Mouse (Mus musculus) lung, postnatal 10 days (tissue): ENCODE measurements around the gene Ltb4r2.

Source experiments
- DNase-seq: peaks from one replicate; pipeline ENCODE4 v3.0.0; 2021

The Ltb4r2 gene

DNA sequence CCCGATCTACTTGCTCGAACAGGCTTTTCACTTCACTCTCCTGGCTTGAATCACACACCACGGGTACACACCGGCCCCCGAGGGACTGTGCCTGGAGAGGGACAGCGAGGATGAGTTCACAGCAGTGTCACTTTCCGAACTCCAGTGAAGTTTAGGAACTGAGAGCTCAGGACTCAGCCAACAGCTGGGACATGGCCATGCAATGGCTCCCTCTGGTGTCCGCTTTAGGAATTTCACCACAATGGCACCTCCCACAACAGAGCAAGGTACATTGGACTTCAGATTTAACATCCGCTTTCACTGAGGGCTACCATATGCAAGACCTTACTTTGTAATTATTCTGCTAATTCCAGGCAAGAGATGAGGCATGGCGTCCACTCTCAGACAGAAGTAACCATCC is 17.5 kb upstream of the Ltb4r2 start:
- DNase-seq: peak; percentile 92

DNA sequence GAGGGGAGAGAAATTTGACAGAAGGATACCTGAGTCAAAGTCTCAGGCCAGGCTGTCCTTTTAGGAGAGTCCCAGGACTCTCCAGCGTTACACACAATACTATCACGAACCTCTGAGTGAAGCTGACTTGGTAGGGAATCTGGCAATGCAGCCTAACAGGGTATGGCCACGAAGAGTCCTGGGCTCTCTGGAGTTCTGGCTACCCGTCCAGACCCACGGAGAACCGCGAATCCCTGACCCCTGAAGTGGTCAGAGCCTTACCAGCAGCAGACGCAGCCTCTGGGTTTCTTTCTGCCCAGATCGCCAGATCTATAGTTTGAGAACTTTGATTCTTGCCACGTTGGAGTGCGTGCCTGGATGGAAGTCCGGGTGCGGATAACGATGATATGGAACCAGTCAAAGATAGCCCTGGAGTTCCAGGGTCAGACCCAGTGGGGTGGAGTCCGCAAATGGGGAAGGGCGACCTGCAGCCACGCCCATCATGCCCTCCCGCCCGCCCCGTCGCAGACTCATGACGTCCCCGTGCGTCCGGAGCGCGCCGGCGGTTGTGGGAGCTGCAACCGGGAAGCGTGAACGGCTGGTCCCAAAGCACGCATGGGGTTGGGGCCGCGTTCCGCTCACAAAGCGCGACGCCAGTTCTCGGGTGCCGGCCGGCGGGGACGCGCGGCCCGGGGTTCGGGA is 15.9 kb upstream of the Ltb4r2 start, which contains the start of the genes Dhrs1 and Nop9:
Gene Dhrs1, minus strand, starts transcription at position 511 of the 681 bp plus-strand sequence.
Gene Nop9, plus strand, starts transcription at position 514 of the 681 bp plus-strand sequence.
- peak; percentile 91 for DNase-seq

DNA sequence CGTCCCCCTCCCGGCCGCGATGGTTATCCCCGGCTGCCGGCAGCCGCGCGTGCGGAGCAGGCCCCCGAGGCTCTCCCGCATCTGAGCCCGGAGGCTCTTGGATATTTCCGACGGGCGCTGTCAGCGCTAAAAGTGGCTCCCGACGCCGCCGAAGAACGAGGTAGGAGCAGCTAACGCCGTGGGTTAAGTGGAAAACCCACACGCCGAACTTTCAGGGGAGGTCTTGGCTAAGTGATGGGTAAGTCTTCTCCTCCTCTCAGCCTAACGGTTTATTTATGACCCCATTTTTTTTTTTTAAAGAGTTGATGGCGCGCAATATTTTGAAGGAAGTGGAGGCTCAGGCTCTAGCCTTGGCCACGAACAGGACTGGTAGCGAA is 15.4 kb upstream of the Ltb4r2 start:
- no peak for DNase-seq

DNA sequence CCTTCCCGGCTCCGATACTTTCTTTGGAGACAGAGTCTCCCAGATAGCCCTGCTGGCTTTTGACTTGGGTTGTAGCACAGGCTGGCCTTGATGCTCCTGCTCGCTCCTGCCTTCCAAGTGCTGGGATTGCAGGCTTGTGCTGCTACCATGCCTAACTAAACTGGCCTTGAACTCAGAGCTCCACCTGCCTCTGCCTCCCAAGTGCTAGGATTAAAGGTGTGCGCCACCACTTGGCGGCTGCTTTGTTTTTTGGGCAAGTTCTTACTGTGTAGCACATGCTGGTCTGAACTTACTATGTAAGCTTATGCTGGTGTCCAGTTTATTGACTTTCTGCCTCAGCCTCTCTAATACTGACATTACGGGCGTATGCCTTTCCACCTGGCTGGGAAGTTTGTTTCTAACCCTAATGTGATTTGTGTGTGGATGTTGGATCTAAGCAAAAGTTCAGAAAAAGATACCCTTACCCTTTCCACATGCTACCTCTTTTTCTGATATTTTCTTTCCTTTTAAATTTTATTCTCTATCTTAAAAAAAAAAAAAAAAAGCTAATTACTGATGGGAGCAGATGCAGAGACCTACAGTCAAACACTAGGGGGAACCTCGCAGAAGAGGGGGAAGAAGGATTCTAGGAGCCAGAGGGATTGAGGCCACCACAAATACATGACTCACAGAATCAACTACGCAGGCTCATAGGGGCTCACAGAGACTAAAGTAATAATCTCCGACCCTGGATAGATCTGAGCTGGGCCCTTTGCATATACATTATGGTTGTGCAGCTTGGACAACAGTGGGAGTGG is 14.0 kb upstream of the Ltb4r2 start:
- no peak for DNase-seq

DNA sequence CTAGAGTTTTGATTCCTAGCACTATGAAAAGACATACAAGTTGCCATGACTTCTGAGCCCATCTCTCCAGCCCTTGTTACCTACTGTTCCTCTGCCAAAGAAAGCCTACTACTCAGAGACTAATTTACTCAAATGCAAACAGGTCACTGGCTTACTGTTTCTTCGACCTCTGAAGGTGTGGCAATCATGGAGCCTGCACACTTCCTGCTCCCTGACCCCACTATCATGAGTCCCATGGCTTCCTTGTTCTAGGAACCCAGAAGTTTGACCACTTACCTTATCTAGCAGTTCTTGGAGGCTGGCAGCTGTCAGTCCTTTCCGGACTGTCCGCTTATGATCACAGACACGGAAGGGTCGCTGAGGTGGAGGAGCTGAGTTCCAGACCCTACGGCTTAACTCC is 3.7 kb upstream of the Ltb4r2 start:
- DNase-seq: no peak

DNA sequence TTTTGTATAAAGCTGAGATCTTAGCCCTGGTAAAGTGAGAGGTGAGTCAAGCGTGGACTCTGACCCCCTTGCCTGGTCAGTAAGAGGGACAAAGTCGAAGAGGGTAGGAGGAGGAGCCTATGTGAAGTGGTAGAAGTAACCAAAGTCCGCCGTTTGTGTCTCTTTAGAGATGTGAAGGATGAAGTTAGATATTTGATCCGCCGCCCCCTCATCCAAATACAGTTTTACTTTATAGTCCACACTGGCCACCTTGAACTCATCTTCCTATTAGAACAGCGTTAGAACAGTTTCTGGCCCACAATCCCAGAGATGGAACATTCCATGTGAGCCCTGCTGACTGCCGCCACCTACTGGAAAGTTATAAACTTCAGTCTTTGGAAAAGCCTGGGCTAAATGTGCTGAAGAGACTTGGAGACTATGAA is 2.9 kb upstream of the Ltb4r2 start, which contains the start of gene Cideb:
Gene Cideb, minus strand, starts transcription at position 96 of the 422 bp plus-strand sequence.
- peak; percentile 81 for DNase-seq

DNA sequence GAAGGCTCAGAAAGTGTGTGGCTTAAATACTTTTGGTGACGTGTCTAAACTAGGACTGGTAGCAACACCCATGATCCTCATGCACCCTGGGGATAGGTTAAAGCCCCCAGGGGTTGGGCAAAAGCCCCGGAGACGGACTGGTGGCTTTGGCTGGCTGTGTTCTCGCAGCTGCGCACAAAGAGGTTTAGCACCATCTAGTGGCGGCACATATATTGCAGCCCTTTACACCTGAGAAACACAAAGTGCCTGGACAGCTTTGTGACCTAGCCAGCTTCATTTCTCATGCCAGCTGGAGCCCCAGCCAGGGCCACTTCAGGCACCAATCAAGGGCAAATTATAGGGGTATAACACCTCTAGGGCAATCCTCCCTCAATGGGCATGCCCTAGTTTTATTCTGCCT is 1.1 kb upstream of the Ltb4r2 start:
- peak; percentile 91 for DNase-seq

DNA sequence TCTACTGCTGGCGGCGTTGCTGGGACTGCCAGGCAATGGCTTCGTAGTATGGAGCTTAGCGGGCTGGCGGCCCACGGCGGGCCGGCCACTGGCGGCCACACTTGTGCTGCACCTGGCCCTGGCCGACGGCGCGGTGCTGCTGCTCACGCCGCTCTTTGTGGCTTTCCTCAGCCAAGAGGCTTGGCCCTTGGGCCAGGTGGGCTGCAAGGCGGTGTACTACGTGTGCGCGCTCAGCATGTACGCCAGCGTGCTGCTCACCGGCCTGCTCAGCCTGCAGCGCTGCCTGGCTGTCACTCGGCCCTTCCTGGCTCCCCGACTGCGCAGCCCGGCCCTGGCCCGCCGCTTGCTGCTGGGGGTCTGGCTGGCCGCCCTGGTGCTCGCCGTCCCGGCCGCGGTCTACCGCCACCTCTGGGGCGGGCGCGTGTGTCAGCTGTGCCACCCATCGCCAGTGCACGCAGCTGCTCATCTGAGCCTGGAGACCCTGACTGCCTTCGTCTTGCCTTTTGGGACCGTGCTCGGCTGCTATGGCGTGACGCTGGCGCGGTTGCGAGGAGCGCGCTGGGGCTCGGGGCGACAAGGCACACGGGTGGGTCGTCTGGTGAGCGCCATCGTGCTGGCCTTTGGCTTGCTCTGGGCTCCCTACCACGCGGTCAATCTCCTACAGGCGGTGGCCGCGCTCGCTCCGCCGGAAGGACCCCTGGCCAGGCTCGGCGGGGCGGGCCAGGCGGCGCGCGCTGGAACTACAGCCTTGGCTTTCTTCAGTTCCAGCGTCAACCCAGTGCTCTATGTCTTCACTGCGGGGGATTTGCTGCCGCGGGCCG is 983 bp downstream of the Ltb4r2 start:
- peak; percentile 76 for DNase-seq

DNA sequence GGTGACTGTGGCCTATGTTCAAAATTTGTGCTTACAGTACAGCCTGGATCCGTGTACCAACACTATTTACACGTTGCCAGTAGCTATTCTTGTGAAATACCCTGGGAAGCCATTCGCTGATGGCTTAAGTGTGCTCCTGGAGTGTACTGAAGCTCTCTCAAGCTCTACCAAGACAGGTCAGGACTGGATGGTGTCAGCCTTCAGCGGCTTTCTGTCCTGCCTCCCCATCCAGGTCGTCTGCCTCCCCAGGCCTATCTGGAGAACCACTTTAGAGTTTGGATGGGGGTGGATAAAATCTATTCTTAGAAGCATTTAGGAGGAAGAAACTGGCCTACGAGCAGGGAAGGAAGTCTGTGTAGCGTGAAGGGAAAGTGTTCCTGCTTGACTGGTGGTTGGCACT is 1.9 kb downstream of the Ltb4r2 start:
- peak; percentile 57 for DNase-seq

DNA sequence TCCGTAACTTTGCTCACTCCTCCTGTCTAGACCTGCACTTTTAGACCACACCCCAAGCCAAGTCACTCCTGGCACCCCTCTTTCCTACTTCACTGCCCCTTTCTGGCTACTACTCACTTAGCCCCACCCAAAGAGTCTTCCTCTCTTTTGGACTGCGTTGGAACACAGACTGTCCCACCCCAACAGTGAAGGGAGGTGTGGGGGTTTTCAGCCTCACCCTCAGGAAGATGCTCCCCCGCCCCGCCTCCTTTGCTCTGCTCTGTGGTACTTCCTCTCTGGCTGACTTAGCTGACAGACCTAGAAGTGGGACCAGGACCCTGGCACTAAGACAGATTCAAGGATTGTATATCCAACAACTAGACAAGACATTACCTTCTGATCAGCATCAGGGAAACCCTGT is 4.5 kb downstream of the Ltb4r2 start, which contains the start of gene Ltb4r1:
Gene Ltb4r1, plus strand, starts transcription at position 267 of the 400 bp plus-strand sequence.
- DNase-seq: no peak

DNA sequence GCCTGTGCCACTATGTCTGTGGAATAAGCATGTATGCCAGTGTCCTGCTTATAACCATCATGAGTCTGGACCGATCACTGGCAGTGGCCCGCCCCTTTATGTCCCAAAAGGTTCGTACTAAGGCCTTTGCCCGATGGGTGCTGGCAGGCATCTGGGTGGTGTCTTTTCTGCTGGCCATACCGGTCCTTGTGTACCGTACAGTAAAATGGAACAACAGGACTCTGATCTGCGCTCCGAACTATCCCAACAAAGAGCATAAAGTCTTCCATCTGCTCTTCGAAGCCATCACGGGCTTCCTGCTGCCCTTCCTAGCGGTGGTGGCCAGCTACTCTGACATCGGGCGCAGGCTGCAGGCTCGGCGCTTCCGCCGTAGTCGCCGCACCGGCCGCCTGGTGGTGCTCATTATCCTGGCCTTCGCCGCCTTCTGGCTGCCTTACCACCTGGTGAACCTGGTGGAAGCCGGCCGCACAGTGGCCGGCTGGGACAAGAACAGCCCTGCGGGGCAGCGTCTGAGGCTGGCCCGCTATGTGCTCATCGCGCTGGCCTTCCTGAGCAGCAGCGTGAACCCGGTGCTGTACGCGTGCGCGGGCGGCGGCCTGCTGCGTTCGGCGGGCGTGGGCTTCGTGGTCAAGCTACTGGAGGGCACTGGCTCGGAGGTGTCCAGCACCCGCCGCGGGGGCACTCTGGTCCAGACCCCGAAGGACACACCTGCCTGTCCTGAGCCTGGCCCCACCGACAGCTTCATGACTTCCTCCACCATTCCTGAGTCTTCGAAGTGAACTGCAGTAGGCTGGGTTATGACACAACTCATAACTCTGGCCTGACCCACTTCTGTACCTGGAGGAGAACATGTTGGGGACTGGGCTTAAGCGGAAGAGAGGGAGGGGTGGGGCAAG is 6.5 kb downstream of the Ltb4r2 start:
- peak; percentile 68 for DNase-seq

DNA sequence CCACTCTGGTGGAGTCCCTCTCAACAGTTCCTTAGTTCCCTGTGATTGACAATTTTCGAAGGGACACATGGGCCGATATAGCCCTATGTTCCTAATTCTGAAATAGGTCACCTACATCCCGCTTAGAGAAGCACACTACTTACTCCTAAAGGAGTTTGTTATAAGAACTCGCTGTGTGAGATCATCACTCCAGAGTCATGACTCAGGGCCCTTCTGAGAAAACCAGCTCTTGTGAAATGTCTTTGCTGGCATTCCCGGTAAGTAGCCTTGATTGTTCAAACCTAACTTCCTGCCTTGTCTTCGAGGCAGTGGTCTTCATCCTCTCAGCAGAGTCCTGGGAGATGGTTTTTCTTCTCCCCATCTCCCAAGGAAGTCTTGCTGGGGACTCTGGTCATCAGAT is 7.3 kb downstream of the Ltb4r2 start:
- no peak for DNase-seq

DNA sequence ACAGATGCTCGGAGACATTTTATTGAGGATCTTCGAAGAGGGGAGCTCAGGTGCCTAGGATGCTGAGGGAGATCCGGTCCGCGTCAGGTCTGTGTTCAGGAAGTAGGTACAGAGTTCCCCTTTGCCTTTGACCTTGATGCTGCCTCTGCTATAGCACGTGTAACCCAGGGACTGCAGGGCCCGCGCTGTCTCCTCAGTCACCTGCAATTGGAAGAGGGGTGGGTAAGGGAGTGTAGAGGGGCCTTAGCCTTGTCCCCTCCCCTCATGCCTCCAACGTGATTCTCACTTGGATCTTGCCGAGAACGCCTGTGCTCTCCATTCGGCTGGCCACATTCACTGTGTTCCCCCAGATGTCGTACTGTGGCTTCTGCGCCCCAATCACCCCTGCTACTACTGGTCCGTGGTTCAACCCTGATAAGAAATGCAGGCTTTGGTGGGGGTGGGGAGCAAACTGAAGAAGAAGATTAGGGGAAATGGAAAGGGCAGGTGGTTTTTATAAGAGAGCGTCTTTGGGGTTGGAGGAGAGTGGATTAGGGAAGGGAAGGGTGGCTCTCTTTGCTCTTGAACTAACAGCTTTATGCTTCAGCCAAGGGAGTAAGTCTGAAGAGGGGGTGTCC is 8.0 kb downstream of the Ltb4r2 start:
- DNase-seq: no peak

DNA sequence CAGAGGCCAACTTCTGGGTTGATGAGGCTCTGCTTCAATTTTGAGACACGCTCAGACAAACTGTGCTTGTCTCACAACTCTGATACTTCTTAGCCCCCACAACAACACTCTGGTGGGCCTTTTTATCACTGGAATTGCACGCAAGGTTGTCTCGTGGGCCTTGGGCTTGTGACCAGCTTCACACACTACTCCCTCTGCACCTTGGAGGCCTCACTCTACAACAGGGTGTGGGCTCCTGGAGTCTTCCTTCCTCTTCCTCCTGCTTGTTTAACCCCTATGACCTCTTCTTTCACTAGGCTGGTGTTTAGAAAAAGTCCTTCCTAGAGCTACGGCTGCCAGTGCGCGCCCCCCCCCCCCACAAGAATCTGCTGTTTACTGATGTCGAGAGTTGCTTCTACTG is 15.5 kb downstream of the Ltb4r2 start:
- no peak for DNase-seq

DNA sequence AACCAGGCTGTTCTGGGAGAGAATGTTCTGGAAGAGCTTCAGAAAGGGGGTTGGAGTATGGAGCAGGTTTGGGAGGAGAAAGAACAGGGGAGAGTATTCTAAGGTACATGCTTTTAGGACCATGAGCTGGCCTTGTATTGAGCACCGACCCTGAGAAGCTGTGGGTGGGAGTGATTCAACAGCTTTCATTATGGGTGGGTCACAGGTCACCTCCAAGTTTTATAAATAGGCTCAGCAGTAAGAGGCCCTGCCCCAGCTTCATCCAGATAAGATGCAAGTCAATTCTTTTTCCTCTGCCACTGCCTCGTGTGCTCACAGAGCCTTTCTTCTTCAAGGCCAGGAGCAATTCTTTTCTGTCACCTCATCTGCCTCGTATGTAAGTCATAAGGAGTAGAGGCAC is 15.9 kb downstream of the Ltb4r2 start:
- DNase-seq: no peak

DNA sequence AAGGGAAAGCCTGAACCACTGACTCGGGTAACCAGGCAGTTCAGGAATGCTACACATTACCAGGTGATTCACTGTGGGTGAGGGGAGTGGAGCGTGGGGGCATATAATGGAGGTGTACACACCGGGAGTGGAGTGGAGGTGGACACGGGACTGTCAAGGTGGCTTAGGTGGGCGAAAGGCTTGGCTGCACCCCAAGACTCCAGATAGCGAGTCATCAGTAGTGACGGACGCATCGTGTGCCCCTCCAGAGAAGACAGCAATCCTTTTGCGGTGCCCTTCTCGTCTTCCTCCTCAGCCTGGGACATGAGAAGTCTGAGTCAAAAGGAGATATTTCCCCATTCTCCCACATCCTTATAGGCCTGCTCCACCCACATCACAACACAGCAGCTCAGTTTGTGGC is 16.6 kb downstream of the Ltb4r2 start:
- no peak for DNase-seq

DNA sequence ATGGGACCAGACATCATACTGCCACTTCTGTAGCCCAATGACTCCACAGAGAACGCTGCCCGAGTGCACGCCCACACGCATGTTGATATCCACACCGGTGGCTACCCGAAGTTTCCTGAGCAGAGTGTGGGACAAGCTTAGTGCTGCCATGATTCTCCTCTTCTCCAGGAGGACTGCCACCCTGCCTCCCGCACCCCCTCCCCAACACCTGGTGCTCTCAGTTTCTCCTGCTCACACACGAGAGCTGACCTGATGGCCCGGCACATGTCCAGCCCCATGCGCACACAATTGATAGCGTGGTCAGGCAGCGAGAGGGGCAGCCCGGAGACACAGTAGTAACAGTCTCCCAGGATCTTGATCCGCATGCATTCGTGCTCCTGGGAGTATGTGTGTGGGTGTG is 17.5 kb downstream of the Ltb4r2 start:
- DNase-seq: peak; percentile 1

DNA sequence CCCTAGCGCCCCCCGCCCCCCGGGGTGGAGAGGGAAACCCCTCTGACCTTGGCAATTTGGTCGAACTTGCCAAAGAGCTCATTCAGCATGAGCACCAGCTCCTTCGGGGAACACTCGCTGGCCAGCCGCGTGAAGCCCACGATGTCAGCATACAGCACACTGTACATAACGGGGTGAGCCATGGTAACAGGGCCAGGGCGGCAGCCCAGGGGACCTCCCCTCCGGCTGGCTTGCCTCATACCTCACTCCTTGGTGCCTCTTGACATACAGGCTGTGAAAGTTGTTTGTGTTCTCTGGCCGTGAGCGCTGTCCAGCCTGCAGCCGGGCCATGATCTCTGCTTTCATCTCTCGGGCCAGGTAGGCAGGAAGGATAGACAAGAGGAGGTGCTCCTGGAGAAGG is 18.4 kb downstream of the Ltb4r2 start:
- peak; percentile 25 for DNase-seq

DNA sequence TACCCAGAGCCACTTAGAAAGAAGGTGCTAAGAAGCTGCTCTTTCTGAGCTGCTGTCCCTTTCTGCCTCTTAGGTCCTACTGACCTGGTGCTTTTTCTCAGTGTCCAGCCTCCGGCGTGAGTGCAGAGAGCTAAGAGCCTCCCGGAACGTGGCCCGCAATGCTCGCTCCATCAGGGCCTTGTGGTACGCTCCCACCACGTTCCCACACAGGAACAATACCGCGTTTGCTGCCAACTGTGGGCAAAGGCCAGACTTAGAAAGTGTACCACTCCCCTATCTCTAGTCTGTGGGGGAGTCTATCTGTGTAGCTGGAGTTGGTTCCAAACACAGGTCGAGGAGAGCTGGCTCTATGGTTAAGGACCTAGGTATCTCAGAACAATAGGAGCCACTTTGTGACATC is 19.5 kb downstream of the Ltb4r2 start:
- DNase-seq: peak; percentile 5

DNA sequence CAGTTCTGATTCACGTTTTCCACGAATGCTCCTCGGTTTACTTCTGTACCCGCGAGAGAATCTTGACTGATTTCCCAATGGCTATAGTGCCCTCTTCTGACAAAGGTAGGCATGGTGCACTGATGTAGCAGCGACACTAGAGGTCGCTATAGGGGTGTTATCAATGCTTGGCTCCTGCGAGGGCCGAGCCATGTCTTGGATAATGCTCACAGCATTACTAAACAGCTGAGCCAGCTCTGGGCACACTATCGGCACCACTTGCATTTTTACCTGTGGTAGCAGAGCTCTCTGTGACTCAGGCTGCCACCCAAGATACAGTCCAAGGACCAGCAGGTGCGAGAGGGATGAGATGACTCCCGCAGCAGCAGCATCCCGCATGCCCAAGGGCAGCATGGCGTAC is 20.1 kb downstream of the Ltb4r2 start:
- peak; percentile 86 for DNase-seq

DNA sequence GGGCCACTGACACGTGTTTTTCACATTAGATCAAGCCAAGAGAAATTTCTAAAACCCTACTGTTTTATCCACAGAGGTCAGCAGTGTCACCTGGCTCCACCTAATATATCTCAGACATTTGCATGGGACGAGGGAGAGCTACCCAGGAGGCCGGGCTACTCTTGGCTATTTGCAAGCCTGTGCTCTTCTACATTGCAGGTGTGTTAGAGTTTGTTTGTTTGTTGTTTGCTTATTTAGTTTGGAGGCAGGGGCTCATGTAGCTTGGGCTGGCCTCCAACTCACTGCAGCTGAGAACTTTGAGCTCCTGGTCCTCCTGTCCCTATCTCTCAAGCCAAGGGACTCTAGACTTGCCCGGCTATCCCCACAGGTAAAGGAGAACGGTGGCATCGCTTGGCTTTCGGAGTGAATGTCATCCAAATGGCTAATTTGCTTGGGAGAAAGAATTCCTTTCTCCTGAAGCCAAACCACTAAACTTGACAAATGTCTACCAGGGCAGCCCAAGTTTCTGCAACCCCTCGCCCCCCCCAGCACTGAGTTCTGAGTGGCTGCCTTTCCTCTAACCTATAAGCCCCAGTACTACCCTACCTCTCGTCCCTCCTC is 21.2 kb downstream of the Ltb4r2 start:
- peak; percentile 11 for DNase-seq
